Mouse (Mus musculus) megakaryocyte, adult 5-6 weeks (primary cell): Measurements from ENCODE around the gene Specc1l. TPM values are rescaled to one million over a fixed set of nuclear protein-coding genes. Genes with fewer than 3 reads are reported as not detected.
"Not testable (repeated sequence)": the region's sequence is repeated elsewhere in the genome, so short reads cannot be mapped to it uniquely, and the experiment has no call there.

Experiments used
- ATAC-seq: 2 replicates; pipeline ENCODE4 v1.8.0; 2016; ENCODE audit warnings: mild to moderate bottlenecking, inconsistent platforms; ENCODE audit not compliant: poor library complexity, severe bottlenecking
- total RNA-seq, 2 experiments: library from RNA; stranded (forward) in 1 of 2; stranded (reverse) in 1 of 2; fragments of 153-499, 151-499 nt in 1 of 2; fragments of 221-1000, 200-1000 nt in 1 of 2; gene quantifications; 2 replicates each; pipeline versions ENCODE4 v1.2.3 to v1.2.4; 2015 to 2017

Specc1l gene
- total RNA-seq, 2 experiments from 2014 or later: 22.4 to 26.1 TPM

GRCm38 (mm10) chr10:75344563-75344962, 132.7 kb downstream of the Specc1l start:
- not testable (repeated sequence) for ATAC-seq

GRCm38 (mm10) chr10:75345265-75345664, 133.4 kb downstream of the Specc1l start:
- ATAC-seq: no peak

DNA sequence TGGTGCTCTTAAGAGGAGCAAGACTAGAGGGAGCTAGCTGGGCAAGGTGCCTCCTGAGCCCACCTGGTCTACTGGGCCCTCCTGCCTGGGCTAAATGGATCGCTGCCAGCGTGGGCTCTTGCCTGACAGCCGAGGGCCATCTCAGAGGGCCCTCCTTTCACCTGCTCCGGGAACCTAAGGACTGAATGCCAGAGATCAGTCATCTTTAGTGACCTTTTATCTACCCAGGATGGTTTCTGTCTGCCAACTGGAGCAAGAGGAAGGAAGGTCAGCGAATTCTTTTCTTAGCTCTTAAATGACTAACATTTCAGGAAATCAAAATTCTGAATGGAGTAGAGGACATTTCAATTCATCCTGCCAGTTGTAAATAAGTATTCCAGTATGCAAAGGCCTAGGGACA, 138.7 kb downstream of the Specc1l start:
- ATAC-seq: no peak

DNA sequence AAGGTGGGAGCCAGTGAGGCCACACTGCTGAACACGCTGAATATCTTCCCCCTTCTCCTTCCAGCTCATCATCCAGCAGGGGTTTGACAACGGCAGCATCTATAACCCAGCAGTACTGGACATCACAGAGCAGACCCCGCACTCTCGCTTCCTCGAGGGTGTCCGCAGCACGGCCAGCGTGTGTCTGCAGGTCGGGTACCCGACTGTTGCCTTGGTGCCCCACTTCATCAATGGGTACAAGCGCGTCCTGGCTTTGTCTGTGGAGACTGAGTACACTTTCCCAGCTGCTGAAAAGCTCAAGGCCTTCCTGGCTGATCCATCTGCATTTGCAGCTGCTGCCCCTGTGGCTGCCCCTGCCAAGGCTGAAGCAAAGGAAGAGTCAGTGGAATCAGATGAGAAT, 140.7 kb downstream of the Specc1l start:
- no peak for ATAC-seq

- ATAC-seq: not testable (repeated sequence)
Observed at GRCm38 (mm10) chr10:75353838-75354241, 142.0 kb downstream of the Specc1l start.

DNA sequence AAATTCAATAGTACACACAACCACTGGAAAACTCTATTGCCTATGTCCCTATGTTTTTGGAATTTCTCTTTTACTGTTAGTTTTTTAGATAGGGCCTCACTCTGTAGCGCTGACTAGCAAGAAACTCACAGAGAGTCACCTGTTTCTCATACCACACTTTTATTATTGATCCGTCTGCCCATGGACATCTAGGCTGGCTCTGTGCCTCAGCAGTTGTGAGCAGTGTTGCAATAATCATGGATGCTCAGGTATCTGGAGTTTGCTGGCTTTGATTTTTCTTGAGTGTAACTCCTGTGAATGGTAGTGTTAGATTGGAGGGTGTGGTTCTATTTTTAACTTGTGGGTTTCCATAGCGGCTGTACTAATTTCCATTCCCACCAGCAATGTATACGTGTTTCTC, 143.5 kb downstream of the Specc1l start:
- ATAC-seq: no peak

Other genes starting within 250 kb of the Specc1l start
- gene Gnaz, start 244.9 kb upstream of the Specc1l start, total RNA-seq (2015): 0.11 TPM in 1 of 2 replicates, not detected in the other
- gene Gnaz, start 244.9 kb upstream of the Specc1l start, total RNA-seq (2017): 0.18 TPM in 1 of 2 replicates, not detected in the other
- gene Rsph14, start 179.5 kb upstream of the Specc1l start, total RNA-seq (2015): not detected in 2 replicates
- not detected in 2 replicates for gene Rsph14, start 179.5 kb upstream of the Specc1l start, total RNA-seq (2017)
- gene Rab36, start 175.0 kb upstream of the Specc1l start, total RNA-seq (2015): 7.6 and 7.7 TPM in 2 replicates
- gene Rab36, start 175.0 kb upstream of the Specc1l start, total RNA-seq (2017): 2.0 and 2.9 TPM in 2 replicates
- 14.1 and 14.5 TPM in 2 replicates for gene Bcr, start 151.5 kb upstream of the Specc1l start, total RNA-seq (2015)
- 9.1 and 14.5 TPM in 2 replicates for gene Bcr, start 151.5 kb upstream of the Specc1l start, total RNA-seq (2017)
- 3.3 TPM in 2 replicates for gene Adora2a, start 104.8 kb downstream of the Specc1l start, total RNA-seq (2015)
- 2.6 and 3.0 TPM in 2 replicates for gene Adora2a, start 104.8 kb downstream of the Specc1l start, total RNA-seq (2017)
- 14.7 and 18.1 TPM in 2 replicates for gene Upb1, start 189.0 kb downstream of the Specc1l start, total RNA-seq (2015)
- gene Upb1, start 189.0 kb downstream of the Specc1l start, total RNA-seq (2017): 31.7 and 33.3 TPM in 2 replicates